ENCODE assay signal across 7 mouse cellular contexts in the genomic region with DNA sequence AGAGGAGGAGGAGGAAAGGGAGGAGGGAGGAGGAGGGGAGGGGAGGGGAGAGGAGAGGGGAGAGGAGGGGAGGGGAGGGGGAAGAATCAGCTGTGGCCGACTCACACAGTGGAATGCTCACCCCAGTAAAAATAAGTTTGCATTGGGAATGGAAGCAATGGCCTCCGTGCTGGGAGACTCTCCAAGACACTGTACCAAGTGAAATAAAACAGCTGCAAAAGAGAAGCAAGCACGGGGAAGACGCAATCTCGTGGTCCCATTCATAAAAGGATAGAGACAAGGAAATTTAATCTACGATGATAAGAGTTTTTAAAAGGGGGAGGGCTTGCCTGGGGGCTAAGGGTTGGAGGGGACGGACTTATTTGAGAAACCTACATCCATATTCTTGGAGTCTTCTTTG. TPM values are rescaled to one million over a fixed set of nuclear protein-coding genes. Genes with fewer than 3 reads are reported as not detected.
DNase-seq lines count a peak whose midpoint lies in the region; ATAC-seq and TF ChIP-seq lines count a peak whose summit lies in the region.

No protein-coding gene starts in this region.

- no peak for TF ChIP-seq POLR2A in cortical plate, adult 2 months (IDR thresholded peaks at IDR 0.05; ENCODE audit: extremely low read depth, insufficient read depth, low read length)

- H3K36me3 ChIP-seq in forebrain, embryonic 14.5 days (ENCODE audit: control insufficient read depth, insufficient read depth, low read length): no peaks in the 10 kb centered on the region
- no peaks in the 10 kb centered on the region for H3K36me3 ChIP-seq in intestine, embryonic 16.5 days (ENCODE audit: control insufficient read depth, insufficient read depth, low read length)
- no peaks in the 10 kb centered on the region for H3K36me3 ChIP-seq in midbrain, embryonic 12.5 days

- no peak overlapping the region for H3K27ac ChIP-seq in cortical plate, adult 2 months (ENCODE audit: insufficient read depth, low read length)
- no peak overlapping the region for H3K27ac ChIP-seq in forebrain, embryonic 14.5 days (ENCODE audit: low read depth, low read length)
- H3K27ac ChIP-seq in intestine, embryonic 16.5 days (ENCODE audit: low read length): peak overlapping the region; percentile 93
- 0 out of 2 replicates have a peak overlapping the region, but pooled peaks have one; percentile 70 for H3K27ac ChIP-seq in midbrain, embryonic 12.5 days (replicated peaks)

- no peaks in the 10 kb centered on the region for H3K9me3 ChIP-seq in forebrain, embryonic 14.5 days (replicated peaks; ENCODE audit: control insufficient read depth, low read length)
- H3K9me3 ChIP-seq in intestine, embryonic 16.5 days (ENCODE audit: control insufficient read depth, low read length): no peaks in the 10 kb centered on the region
- H3K9me3 ChIP-seq in midbrain, embryonic 12.5 days: no peaks in the 10 kb centered on the region

- 0 out of 2 replicates have a peak overlapping the region, but pooled peaks have one; percentile 14 for H3K4me3 ChIP-seq in cortical plate, adult 2 months (ENCODE audit: insufficient read depth, low read length)
- peak overlapping the region; percentile 28 for H3K4me3 ChIP-seq in forebrain, embryonic 14.5 days (ENCODE audit: low read depth, low read length)
- no peak overlapping the region; the same call in 1 of the 2 replicates for H3K4me3 ChIP-seq in intestine, embryonic 16.5 days (ENCODE audit: low read length)
- H3K4me3 ChIP-seq in midbrain, embryonic 12.5 days: 0 out of 2 replicates have a peak overlapping the region, but pooled peaks have one; percentile 34

- peak overlapping the region; percentile 57 for H3K4me2 ChIP-seq in forebrain, embryonic 14.5 days (ENCODE audit: low read length)
- peak overlapping the region; percentile 81 for H3K4me2 ChIP-seq in intestine, embryonic 16.5 days (ENCODE audit: low read depth, low read length)
- peak overlapping the region; percentile 54 for H3K4me2 ChIP-seq in midbrain, embryonic 12.5 days (replicated peaks)

- no peaks in the 10 kb centered on the region for H3K4me1 ChIP-seq in cortical plate, adult 2 months (ENCODE audit: control insufficient read depth, insufficient read depth, low read length)
- H3K4me1 ChIP-seq in forebrain, embryonic 14.5 days (ENCODE audit: control insufficient read depth, insufficient read depth, low read length): peaks cover 6% of the 10 kb centered on the region
- H3K4me1 ChIP-seq in intestine, embryonic 16.5 days (ENCODE audit: control insufficient read depth, insufficient read depth, low read length): peaks cover 40% of the 10 kb centered on the region
- H3K4me1 ChIP-seq in midbrain, embryonic 12.5 days: peaks cover 22% of the 10 kb centered on the region

- peak overlapping the region; percentile 58; the same call in 1 of the 2 replicates for H3K9ac ChIP-seq in forebrain, embryonic 14.5 days (ENCODE audit: low read length)
- H3K9ac ChIP-seq in intestine, embryonic 16.5 days (ENCODE audit: low read depth, low read length): peak overlapping the region; percentile 66; the same call in 1 of the 2 replicates
- no peak overlapping the region for H3K9ac ChIP-seq in midbrain, embryonic 12.5 days (replicated peaks)

- no peak for DNase-seq in forebrain, embryonic 14.5 days (ENCODE audit: low spot score)
- DNase-seq in layer of hippocampus, postnatal 25 days (ENCODE audit: extremely low spot score in 1 of 2, low spot score in 1 of 2): no peak
- no peak for DNase-seq in frontal cortex, postnatal 14 days (ENCODE audit: low spot score in 2 of 2)

- no peaks in the 10 kb centered on the region for H3K27me3 ChIP-seq in forebrain, embryonic 14.5 days (replicated peaks; ENCODE audit: control insufficient read depth, insufficient read depth, low read length)
- no peaks in the 10 kb centered on the region for H3K27me3 ChIP-seq in intestine, embryonic 16.5 days (replicated peaks; ENCODE audit: control insufficient read depth, insufficient read depth, low read length)
- peaks cover 24% of the 10 kb centered on the region for H3K27me3 ChIP-seq in midbrain, embryonic 12.5 days

- ATAC-seq in forebrain, embryonic 14.5 days: no peak
- ATAC-seq in intestine, embryonic 16.5 days: no peak
- no peak for ATAC-seq in midbrain, embryonic 12.5 days (ENCODE audit: low FRiP score, low read depth)
- ATAC-seq in megakaryocyte progenitor cell, adult 5-6 weeks (replicated peaks; ENCODE audit: poor library complexity): no peak

- TF ChIP-seq CTCF in cortical plate, adult 2 months (IDR thresholded peaks at IDR 0.05; ENCODE audit: extremely low read depth, insufficient read depth, low read length): no peak

- WGBS in forebrain, embryonic 14.5 days: 40% methylated on average over 7 of the region's 7 CpGs
- WGBS in intestine, embryonic 16.5 days: 11% methylated on average over 7 of the region's 7 CpGs
- WGBS in midbrain, embryonic 12.5 days: 50% methylated on average over 7 of the region's 7 CpGs

RNA-seq across cellular contexts. Expression of a gene that starts 36.9 kb away (rescaled TPM):
- polyA plus RNA-seq in cortical plate, adult 2 months (2012; rRNA removed): not detected in 2 replicates
- polyA plus RNA-seq in forebrain, embryonic 14.5 days (2014; fragmentation: Nextera tagmentation; extraction: Ambion mirVana): not detected in 2 replicates
- polyA plus RNA-seq in intestine, embryonic 16.5 days (2015; fragmentation: Nextera tagmentation; extraction: Ambion mirVana): not detected in 2 replicates
- polyA plus RNA-seq in midbrain, embryonic 12.5 days (2016; fragmentation: Nextera tagmentation; extraction: Ambion mirVana): not detected in 2 replicates
- not detected for total RNA-seq in layer of hippocampus, postnatal 25 days (2021)
- total RNA-seq in megakaryocyte progenitor cell, adult 5-6 weeks (2015): not detected in 2 replicates
- not detected in 2 replicates for total RNA-seq in megakaryocyte progenitor cell, adult 5-6 weeks (2017)

Comparison
In these comparisons a context has a peak if more than half of its experiments do, and no peak if none do; other contexts are left out.
1. H3K27ac ChIP-seq: peak in intestine, embryonic 16.5 days (single experiment) and midbrain, embryonic 12.5 days (single experiment); none in cortical plate, adult 2 months (single experiment) and forebrain, embryonic 14.5 days (single experiment).
2. Peak in every context shown above with its lines, with median percentiles within 50 percentile points of each other: H3K4me2 ChIP-seq.